Mouse (Mus musculus): ENCODE data around the gene Ncoa1.

Gene Ncoa1

GRCm38 (mm10) chr12:4476832-4477671 lies at the start of gene Ncoa1:
Gene Ncoa1, minus strand, starts transcription at chr12:4477182.
- peak; percentile 67 for DNase-seq

DNA sequence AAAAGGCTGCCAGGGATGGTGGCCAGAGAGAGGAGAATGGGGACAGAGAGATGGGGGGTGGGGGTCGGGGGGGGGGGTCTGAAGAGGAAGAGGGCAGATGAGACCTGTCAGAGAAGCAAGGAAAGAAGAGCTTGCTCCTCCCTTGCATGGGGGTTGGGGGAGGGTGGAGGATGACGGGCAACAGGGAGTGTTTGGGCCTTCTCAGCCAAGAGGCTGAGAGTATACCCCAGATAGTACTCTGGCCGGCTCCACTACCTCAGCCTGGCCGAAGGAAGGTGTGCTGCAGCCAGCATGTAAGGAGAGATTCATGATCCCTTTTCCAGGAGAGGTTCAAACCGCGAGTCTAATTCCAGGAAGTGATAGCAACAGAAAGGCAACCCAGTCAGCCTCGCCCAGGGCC lies 47.6 kb upstream of the Ncoa1 start:
- no peak for DNase-seq

GRCm38 (mm10) chr12:4523688-4524298 lies 46.8 kb upstream of the Ncoa1 start:
- DNase-seq, result no peak

DNA sequence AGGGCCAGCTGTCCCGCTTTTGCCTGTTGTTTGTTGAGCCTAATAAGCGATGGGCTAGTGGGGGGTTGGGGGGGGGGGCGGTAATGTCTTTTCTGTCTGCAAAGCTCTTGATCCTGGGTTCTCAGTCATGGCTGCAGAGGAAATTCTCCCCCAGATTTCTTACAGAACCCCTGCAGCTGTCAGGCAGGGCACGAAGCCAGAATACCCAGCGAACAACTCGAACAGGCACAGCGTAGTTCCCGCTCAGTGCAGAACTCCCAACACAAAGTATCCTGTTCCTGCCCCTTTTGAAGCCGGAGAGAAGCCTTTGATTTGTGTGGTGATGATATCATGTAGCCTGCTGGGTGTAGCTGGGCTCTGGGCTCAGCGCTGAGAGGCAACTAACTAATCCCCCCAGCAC lies 46.2 kb upstream of the Ncoa1 start:
- DNase-seq, result peak; percentile 68

GRCm38 (mm10) chr12:4518957-4519356 lies 42.0 kb upstream of the Ncoa1 start:
- no peak for DNase-seq

DNA sequence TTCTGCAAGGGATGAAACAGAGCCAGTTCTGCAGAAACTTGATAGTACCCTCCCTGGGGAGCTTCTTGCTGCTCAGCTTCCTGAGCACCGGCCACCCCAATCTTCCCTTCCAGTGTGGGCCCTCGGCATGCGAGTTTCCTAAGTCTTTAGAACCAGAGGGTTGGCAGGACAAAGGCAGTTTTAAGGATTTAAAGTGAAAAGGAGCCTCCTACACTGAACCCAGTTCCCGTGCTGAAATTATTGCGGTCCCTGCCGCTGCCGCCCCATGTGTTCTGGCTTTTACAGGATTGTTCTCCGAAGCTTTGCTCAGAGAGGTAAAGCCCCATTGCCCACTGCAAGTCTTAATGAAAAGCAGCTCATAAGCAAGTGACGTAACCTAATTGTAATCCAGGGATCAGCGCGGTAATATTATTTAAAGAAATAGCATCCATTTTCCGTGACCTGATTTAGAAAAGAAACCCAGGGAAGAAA lies 32.6 kb upstream of the Ncoa1 start:
- DNase-seq, result peak; percentile 7

DNA sequence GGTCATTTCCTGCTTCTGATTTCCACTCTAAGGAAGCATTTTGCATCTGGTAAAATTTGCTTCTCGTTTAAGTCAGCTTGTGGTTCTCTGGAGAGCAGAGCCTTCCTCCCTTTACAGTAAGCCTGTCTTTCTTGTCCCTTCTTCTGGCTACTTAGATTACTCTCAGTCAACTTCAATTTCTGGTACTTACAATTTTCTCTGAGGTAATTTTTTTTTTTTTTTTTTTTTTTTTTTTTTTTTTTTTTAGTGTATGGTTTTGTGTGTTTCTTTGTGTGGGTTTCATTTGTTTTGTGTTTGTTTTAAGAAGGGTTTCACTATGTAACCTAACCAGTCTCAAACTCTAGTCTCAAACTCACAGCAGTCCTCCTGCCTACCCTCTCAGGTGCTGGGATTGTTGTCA lies 31.2 kb upstream of the Ncoa1 start:
- no peak for DNase-seq

- DNase-seq, result peak; percentile 69
Observed at GRCm38 (mm10) chr12:4507461-4507860, 30.5 kb upstream of the Ncoa1 start.

DNA sequence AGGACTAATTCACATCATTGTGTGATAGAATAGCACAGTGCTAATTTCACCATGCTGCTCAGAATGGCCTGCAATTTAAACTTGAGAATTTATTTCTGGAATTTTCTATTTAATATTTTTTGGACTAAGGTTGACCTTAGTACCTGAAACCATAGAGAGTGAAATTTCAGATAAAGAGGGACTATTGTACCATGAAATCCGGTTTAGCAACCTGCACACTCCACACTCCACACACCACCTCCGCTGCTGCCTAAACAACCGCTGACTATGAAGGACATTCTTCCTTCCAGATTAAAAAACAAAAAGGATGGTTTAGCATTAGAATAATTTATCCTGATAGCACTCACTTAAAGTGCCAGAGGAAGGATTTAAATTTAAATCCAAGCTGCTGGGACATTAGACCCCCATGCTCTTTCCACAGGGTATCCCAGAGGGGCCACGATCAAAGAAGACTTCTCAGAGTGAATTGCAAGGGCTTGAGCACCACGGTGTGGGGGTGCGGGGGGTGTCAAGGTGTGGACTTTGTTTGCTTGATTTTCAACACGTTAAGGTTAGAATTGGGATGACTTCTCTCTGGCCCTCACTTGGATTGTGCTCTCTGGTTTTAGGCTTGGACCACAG lies 29.9 kb upstream of the Ncoa1 start:
- DNase-seq, result no peak

DNA sequence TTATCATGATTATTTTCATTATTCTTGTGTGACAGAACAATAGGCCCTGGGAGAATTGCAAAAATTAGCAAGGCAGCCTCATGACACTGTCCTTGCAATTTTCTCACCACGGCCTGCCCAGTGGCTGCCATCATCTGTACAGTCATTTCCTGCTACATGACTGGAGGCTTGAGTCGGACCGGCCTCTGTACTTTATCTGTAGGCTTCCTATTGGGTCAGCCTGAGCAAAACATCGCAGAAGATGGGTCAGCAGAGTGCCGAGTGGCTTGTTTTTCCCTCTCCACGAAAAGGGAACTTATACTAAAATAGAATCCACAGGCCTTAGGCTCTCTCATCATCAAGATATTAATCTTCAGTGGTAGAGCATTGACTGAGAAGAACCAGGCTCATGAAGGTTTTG lies 28.3 kb upstream of the Ncoa1 start:
- DNase-seq, result no peak

DNA sequence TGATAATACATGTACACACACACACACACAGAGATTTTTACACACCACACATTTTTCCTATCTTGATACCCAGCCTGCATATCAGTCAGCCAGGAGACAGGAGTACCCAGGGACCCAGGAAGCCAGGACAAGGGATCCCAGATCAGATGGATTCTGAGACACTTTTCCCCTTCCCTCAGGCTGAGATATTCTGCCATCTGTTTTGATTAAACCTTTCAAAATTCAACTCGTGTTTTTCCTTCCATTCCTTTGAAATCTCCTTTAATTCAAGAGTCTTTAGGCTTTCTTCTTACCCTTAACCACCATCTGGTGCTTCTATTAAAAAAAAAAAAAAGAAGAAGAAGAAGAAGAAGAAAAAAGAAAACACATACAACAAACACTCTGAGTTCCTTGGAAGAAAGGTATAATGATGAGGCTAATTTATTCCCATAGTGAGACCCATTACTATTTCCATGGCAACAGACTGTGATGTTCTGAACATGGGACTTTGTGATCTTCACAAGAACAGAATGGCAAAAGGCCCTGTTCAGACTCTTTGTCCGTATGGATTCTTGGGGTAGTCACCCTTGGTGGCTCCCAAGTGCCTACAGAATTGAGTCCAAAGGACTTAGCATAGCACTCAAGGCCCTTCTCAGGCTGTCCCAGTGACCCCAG lies 26.8 kb upstream of the Ncoa1 start:
- no peak for DNase-seq

- peak; percentile 76 for DNase-seq
Observed at GRCm38 (mm10) chr12:4501916-4502315, 24.9 kb upstream of the Ncoa1 start.

GRCm38 (mm10) chr12:4500516-4500915 lies 23.5 kb upstream of the Ncoa1 start:
- DNase-seq, result no peak

DNA sequence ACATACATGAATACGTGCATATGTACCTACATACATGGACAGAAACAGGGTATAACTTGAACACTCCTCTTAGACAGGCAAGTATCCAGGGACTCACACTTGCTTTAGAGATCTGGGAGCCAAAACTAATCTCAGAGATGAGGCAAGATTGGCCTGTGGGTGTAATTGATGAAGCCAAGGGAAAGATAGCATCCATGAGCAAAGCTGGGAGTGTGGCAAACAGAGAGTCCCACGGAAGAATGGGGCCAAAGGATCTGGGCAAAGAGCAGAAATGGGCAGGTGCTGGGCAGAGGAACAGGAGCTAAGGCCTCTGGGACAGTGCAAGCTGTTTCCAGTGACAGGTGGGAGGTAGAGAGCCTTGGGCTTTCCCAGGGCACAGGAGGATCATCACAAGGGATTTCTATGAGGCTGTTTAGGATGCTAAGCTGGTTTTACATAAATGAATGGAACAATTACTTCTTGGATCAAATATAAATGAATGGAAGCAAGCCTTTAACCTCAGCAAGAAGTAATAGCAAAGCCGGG lies 22.7 kb upstream of the Ncoa1 start:
- no peak for DNase-seq

- DNase-seq, result no peak
Observed at GRCm38 (mm10) chr12:4488411-4488810, 11.4 kb upstream of the Ncoa1 start.

DNA sequence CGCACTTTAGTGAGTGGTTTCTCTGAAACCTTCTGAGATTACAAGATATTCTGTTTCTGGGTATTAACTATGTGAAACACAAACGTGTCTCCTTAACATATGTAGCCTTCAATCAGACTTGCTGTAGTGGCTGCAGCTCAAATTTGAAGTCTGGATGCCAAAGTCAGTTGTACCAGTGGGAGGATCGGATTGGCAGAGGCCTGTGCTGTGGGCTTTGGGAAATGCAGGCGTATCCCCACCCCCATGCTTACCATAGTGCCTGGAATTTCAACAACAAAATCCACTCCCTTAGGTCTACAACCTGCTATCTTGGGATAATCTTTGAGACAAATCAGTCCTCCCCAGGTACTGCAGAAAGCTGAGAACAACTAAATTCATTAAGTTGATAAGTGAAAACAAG lies 6.4 kb upstream of the Ncoa1 start:
- DNase-seq, result no peak

- no peak for DNase-seq
Observed at GRCm38 (mm10) chr12:4481687-4482086, 4.7 kb upstream of the Ncoa1 start.

DNA sequence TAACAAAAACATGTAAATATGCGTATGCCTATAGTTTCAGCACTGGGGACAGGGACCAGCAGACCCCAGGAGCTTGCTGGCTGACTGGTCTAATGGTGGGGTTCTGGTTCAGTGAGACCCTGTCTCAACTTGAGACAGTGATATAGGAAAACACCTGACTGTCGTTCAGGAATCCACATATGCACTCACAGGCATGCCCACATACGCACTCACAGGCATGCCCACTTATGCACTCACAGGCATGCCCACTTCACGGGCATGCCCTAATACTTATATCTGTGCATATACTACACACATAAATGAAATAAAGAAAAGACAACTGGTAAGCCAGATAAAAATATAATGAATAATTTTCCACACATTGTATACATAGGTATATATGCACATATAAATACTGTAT lies 3.3 kb upstream of the Ncoa1 start:
- no peak for DNase-seq

DNA sequence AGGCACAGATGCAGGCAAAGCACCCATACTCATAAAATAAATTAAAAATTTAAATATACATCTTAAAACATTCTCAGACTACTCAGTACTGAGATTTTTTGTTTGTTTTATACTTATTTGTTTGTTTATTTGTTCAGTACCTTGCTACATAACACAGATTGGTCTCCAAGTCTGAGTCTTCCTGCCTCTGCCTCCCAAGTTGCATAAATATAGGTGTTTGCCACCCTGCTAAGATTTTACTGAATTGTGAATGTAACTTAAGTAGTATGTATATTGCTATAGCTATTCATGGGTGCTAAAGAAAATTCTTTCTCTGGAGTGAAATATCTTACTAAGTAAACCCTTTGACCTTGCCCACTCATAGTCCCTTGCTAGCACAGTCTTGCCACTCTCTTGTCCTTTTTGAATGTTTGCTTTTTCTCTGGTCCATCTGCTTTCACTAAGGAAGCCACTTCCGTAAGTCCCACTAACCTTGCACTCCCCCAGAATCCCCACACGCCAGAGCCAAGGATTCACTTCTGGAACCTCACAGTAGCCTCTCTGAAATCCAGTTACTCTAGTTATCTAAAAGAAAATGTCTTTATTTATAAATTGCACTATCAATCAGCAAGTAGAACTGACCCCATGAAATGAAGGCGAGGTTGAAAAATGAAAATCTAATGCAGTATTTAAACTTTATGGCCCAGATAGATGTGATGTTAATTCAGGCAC lies 2.3 kb upstream of the Ncoa1 start:
- no peak for DNase-seq

DNA sequence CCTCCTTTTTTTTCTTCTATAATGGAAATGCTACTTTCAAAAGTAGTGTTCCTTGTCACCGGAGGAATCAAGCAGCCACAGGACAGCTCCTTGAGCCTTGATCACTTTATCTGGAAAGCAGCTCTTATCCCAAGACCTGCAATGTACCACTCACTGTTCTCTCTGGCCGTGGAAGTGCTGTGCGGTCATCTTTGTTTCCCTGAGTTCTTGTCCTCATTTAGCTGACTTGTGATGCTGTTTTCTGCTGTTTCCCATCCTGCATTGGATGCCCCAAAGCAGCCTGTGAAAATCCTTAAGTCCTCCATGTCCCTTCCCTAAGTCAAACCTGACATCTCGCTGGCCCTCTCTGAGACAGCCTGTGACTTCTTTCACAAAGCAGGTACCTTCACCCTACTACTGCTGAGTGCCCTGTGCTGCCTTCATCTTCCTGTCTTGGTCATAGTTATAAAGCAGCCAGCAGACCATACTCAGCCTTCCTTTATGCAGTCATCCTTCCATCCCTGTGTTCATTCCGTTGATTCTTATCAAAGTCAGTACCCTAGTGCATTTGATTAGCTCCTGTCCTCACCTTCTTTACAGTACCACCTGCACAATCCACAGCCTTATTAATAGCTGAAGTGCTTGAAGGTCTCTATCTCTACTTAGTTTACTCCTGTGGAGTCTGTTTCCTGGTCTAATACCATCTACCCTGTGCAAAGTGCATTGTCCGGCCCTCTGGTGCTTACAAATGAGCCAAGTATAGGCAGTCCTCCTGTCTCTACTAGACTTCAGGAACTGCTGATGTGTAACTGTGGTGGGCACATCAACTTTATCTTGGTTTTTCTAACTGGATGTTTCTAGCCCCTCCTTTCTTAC lies 1.2 kb upstream of the Ncoa1 start:
- DNase-seq, result no peak

GRCm38 (mm10) chr12:4476291-4476831 lies 621 bp downstream of the Ncoa1 start:
- DNase-seq, result peak; percentile 45

Data from right cerebral cortex, adult 18-20 months (tissue).